Mouse (Mus musculus) stomach, embryonic 16.5 days (tissue): Measurements from ENCODE around the gene Mapk6. TPM values are rescaled to one million over a fixed set of nuclear protein-coding genes. Genes with fewer than 3 reads are reported as not detected.

ENCODE experiments used
- ATAC-seq: fragments of 200-750 bp; cut with Nextera tagmentation; 2 replicates; pipeline ENCODE4 v1.8.0; 2017; ENCODE audit warnings: moderate number of reproducible peaks, moderate TSS enrichment; ENCODE audit not compliant: insufficient read depth, low FRiP score
- H3K27ac ChIP-seq: fragments of 300-500 bp; sonication (generic); 2 replicates; pipeline ENCODE4 v1.5.1; 2014; ENCODE audit warnings: low read length
- H3K27me3 ChIP-seq: fragments of 300-500 bp; sonication (generic); 2 replicates; pipeline ENCODE4 v1.6.1; 2014; ENCODE audit warnings: low read length, control low read depth, mixed read lengths; ENCODE audit not compliant: control insufficient read depth, insufficient read depth
- H3K36me3 ChIP-seq: fragments of 300-500 bp; sonication (generic); 2 replicates; pipeline ENCODE4 v1.6.1; 2014; ENCODE audit warnings: low read length; ENCODE audit not compliant: control insufficient read depth, insufficient read depth
- H3K4me1 ChIP-seq: fragments of 300-500 bp; sonication (generic); 2 replicates; pipeline ENCODE4 v1.6.1; 2014; ENCODE audit warnings: low read length, control low read depth, mixed read lengths; ENCODE audit not compliant: control insufficient read depth, insufficient read depth
- H3K4me2 ChIP-seq: fragments of 300-500 bp; sonication (generic); 2 replicates; pipeline ENCODE4 v1.6.1; 2014; ENCODE audit warnings: low read depth, low read length, mixed read lengths
- H3K4me3 ChIP-seq: fragments of 300-500 bp; sonication (generic); replicated peaks from 2 replicates; pipeline ENCODE4 v1.5.1; 2014; ENCODE audit warnings: mild to moderate bottlenecking, low read length
- H3K9ac ChIP-seq: fragments of 300-500 bp; sonication (generic); 2 replicates; pipeline ENCODE4 v1.6.1; 2014; ENCODE audit warnings: low read length
- H3K9me3 ChIP-seq: fragments of 300-500 bp; sonication (generic); replicated peaks from 2 replicates; pipeline ENCODE4 v1.6.1; 2016; ENCODE audit warnings: low read length, control low read depth; ENCODE audit not compliant: control insufficient read depth
- WGBS: fragments of 180-500 bp; shearing (Covaris S2); extraction: QIAGEN DNeasy Blood & Tissue Kit; methylation state at CpG from one replicate; pipeline ENCODE4 v1.1.7; 2014; 5-methylcytosine and 5-hydroxymethylcytosine counted together
- polyA plus RNA-seq: library from polyadenylated mRNA; unstranded; fragments of >200 nt; fragmentation: Nextera tagmentation; extraction: Ambion mirVana; gene quantifications from 2 replicates; pipeline ENCODE4 v1.2.1, GENCODE M21; 2015

The Mapk6 gene
- polyA plus RNA-seq, 1 experiment from 2014 or later = 49.1 TPM

GRCm38 (mm10) chr9:75428274-75428600 lies 18.4 kb upstream of the Mapk6 start:
- ATAC-seq = no peak
- H3K4me1 ChIP-seq = no peaks in the 10 kb centered on the region
- H3K4me2 ChIP-seq = no peak overlapping the region
- H3K9ac ChIP-seq = no peak overlapping the region
- 50% methylated on average over 2 of the region's 2 CpGs for WGBS
- H3K27me3 ChIP-seq = no peaks in the 10 kb centered on the region
- H3K4me3 ChIP-seq = no peak overlapping the region
- no peaks in the 10 kb centered on the region for H3K9me3 ChIP-seq
- no peak overlapping the region for H3K27ac ChIP-seq
- H3K36me3 ChIP-seq = no peaks in the 10 kb centered on the region

GRCm38 (mm10) chr9:75427366-75428273 lies 17.8 kb upstream of the Mapk6 start:
- no peaks in the 10 kb centered on the region for H3K9me3 ChIP-seq
- no peak for ATAC-seq
- H3K4me3 ChIP-seq = no peak overlapping the region
- 67% methylated on average over 9 of the region's 9 CpGs for WGBS
- H3K27ac ChIP-seq = no peak overlapping the region
- H3K4me1 ChIP-seq = no peaks in the 10 kb centered on the region
- H3K4me2 ChIP-seq = no peak overlapping the region
- H3K36me3 ChIP-seq = no peaks in the 10 kb centered on the region
- no peaks in the 10 kb centered on the region for H3K27me3 ChIP-seq
- no peak overlapping the region for H3K9ac ChIP-seq

- no peak overlapping the region for H3K4me2 ChIP-seq
- no peak overlapping the region for H3K9ac ChIP-seq
- H3K27ac ChIP-seq = no peak overlapping the region
- H3K27me3 ChIP-seq = no peaks in the 10 kb centered on the region
- no peaks in the 10 kb centered on the region for H3K36me3 ChIP-seq
- H3K9me3 ChIP-seq = no peaks in the 10 kb centered on the region
- no peak overlapping the region for H3K4me3 ChIP-seq
- H3K4me1 ChIP-seq = no peaks in the 10 kb centered on the region
- 71% methylated on average over 7 of the region's 7 CpGs for whole genome bisulfite sequencing
- no peak for ATAC-seq
Measured at GRCm38 (mm10) chr9:75425796-75426391, 16.1 kb upstream of the Mapk6 start.

- Histone ChIP-seq H3K4me2 (no peak overlapping the region), H3K27me3 (no peaks in the 10 kb centered on the region), H3K4me3 (no peak overlapping the region), H3K9ac (no peak overlapping the region), H3K9me3 (no peaks in the 10 kb centered on the region), H3K36me3 (no peaks in the 10 kb centered on the region), H3K27ac (no peak overlapping the region), H3K4me1 (no peaks in the 10 kb centered on the region)
- ATAC-seq = no peak
- 53% methylated on average over 6 of the region's 6 CpGs for WGBS
Measured at GRCm38 (mm10) chr9:75424358-75425150, 14.7 kb upstream of the Mapk6 start.

GRCm38 (mm10) chr9:75423683-75424082 lies 13.9 kb upstream of the Mapk6 start:
- no peak for ATAC-seq
- no peak overlapping the region for H3K27ac ChIP-seq
- H3K27me3 ChIP-seq = no peaks in the 10 kb centered on the region
- H3K9ac ChIP-seq = no peak overlapping the region
- H3K4me2 ChIP-seq = no peak overlapping the region
- H3K36me3 ChIP-seq = no peaks in the 10 kb centered on the region
- H3K4me1 ChIP-seq = no peaks in the 10 kb centered on the region
- H3K4me3 ChIP-seq = no peak overlapping the region
- 55% methylated on average over 5 of the region's 5 CpGs for WGBS
- H3K9me3 ChIP-seq = no peaks in the 10 kb centered on the region

- Histone ChIP-seq H3K4me3 (no peak overlapping the region), H3K9ac (no peak overlapping the region), H3K27me3 (no peaks in the 10 kb centered on the region), H3K36me3 (no peaks in the 10 kb centered on the region), H3K4me1 (no peaks in the 10 kb centered on the region), H3K9me3 (no peaks in the 10 kb centered on the region), H3K4me2 (no peak overlapping the region), H3K27ac (no peak overlapping the region)
- 89% methylated on average over 3 of the region's 3 CpGs for WGBS
- ATAC-seq = no peak
Measured at GRCm38 (mm10) chr9:75422251-75422691, 12.5 kb upstream of the Mapk6 start.

- 22% methylated on average over 5 of the region's 5 CpGs for WGBS
- H3K9me3 ChIP-seq = no peaks in the 10 kb centered on the region
- H3K4me1 ChIP-seq = peaks cover 13% of the 10 kb centered on the region
- no peak overlapping the region for H3K27ac ChIP-seq
- no peak overlapping the region for H3K4me2 ChIP-seq
- H3K36me3 ChIP-seq = no peaks in the 10 kb centered on the region
- H3K27me3 ChIP-seq = no peaks in the 10 kb centered on the region
- no peak for ATAC-seq
- H3K9ac ChIP-seq = no peak overlapping the region
- H3K4me3 ChIP-seq = no peak overlapping the region
Measured at GRCm38 (mm10) chr9:75414204-75414603, 4.4 kb upstream of the Mapk6 start.

GRCm38 (mm10) chr9:75413206-75413605 lies 3.4 kb upstream of the Mapk6 start:
- WGBS = 55% methylated on average over 5 of the region's 5 CpGs
- Histone ChIP-seq H3K4me3 (no peak overlapping the region), H3K4me1 (peaks cover 15% of the 10 kb centered on the region), H3K27ac (no peak overlapping the region), H3K4me2 (no peak overlapping the region), H3K9me3 (no peaks in the 10 kb centered on the region), H3K36me3 (no peaks in the 10 kb centered on the region), H3K9ac (no peak overlapping the region), H3K27me3 (no peaks in the 10 kb centered on the region)
- ATAC-seq = no peak

GRCm38 (mm10) chr9:75411584-75411983 lies 1.8 kb upstream of the Mapk6 start:
- Histone ChIP-seq H3K4me2 (no peak overlapping the region), H3K36me3 (no peaks in the 10 kb centered on the region), H3K4me3 (no peak overlapping the region), H3K4me1 (peaks cover 21% of the 10 kb centered on the region), H3K27ac (no peak overlapping the region), H3K27me3 (no peaks in the 10 kb centered on the region), H3K9me3 (no peaks in the 10 kb centered on the region), H3K9ac (no peak overlapping the region)
- 68% methylated on average over 9 of the region's 9 CpGs for WGBS
- ATAC-seq = no peak
